Mouse (Mus musculus) ES-Bruce4 (cell line): ENCODE data around the gene Cadm4. TPM values are rescaled to one million over a fixed set of nuclear protein-coding genes. Genes with fewer than 3 reads are reported as not detected.

Experiments used
- H3K27ac ChIP-seq: 2 replicates; pipeline ENCODE4 v1.5.1; 2012; ENCODE audit warnings: low read length, inconsistent platforms; ENCODE audit not compliant: insufficient read depth
- H3K27me3 ChIP-seq: 2 replicates; pipeline ENCODE4 v1.6.1; 2012; ENCODE audit warnings: mild to moderate bottlenecking, low read length, inconsistent platforms; ENCODE audit not compliant: control insufficient read depth, poor library complexity, insufficient read depth, severe bottlenecking
- H3K36me3 ChIP-seq: 2 replicates; pipeline ENCODE4 v1.6.1; 2012; ENCODE audit warnings: inconsistent platforms, mild to moderate bottlenecking, low read length, moderate library complexity; ENCODE audit not compliant: control insufficient read depth, poor library complexity, insufficient read depth, severe bottlenecking
- H3K4me1 ChIP-seq: one replicate; pipeline ENCODE4 v1.8.1; 2011; ENCODE audit warnings: low read length; ENCODE audit not compliant: control insufficient read depth, insufficient read depth
- H3K4me3 ChIP-seq: 2 replicates; pipeline ENCODE4 v1.5.1; 2011; ENCODE audit warnings: low read depth, mild to moderate bottlenecking, low read length
- H3K9ac ChIP-seq: 2 replicates; pipeline ENCODE4 v1.6.1; 2012; ENCODE audit warnings: low read depth, mild to moderate bottlenecking, inconsistent platforms; ENCODE audit not compliant: poor library complexity, severe bottlenecking
- H3K9me3 ChIP-seq: replicated peaks from 2 replicates; pipeline ENCODE4 v1.6.1; 2012; ENCODE audit warnings: mild to moderate bottlenecking, low read length, inconsistent platforms; ENCODE audit not compliant: control insufficient read depth, poor library complexity, insufficient read depth, severe bottlenecking
- CTCF ChIP-seq: IDR thresholded peaks from one replicate; pipeline ENCODE4 v1.8.1; 2011; ENCODE audit warnings: low read depth, low read length
- EP300 ChIP-seq: IDR thresholded peaks from 2 replicates; pipeline ENCODE4 v1.6.1; 2011; ENCODE audit warnings: low read depth, low read length; ENCODE audit not compliant: insufficient read depth
- POLR2A ChIP-seq: IDR thresholded peaks from one replicate; pipeline ENCODE4 v1.8.1; 2011; ENCODE audit warnings: low read length; ENCODE audit not compliant: insufficient read depth
- polyA plus RNA-seq: library from polyadenylated mRNA; stranded (reverse); fragments of >200 nt; gene quantifications from 2 replicates; pipeline ENCODE4 v1.2.4, GENCODE M21; 2011; ENCODE audit warnings: low read depth; ENCODE audit not compliant: missing spikeins, insufficient read depth, insufficient read length

Gene Cadm4
- polyA plus RNA-seq, 1 experiment = 10.4 TPM

DNA sequence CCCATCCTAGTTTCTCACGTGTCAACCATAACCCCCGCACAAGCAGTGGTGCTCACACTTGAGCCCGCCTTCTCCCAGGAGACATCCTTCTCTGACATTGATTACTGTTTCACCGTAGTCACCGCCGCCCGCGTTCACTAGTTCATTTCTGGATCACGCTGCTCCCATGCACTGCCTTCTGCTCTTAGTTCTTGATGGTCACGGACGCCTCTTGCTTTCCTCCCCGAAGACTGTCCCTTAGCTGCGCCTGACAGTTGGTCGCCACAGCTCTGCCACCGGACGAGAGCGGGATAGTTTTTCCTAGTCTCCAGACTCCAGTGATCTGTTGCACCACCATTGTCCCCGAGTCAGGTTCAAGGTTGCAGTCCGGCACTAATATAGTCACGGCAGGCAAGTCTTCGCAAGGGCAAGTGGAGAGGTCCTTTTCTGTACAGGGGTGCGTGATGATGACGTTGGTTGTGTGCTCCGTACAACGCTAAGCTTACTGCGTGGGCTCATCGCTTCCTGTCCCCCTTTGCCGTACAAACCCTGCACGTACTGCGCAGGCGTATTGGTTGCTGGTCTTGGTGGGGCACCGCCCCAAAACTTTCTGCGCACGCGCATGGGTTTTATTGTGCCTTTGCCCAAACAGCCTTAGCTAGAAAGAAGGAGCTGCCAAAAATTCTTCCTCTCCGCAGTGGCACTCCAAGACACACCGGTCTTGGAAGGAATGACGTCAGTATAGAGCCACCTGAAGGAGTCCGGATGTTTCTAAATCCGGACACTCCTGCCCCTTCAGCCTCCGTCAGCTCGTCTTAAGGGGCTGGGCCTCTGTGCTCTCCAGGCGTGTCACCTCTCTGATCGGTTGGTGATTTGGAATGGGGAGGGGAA is 48.5 kb downstream of the Cadm4 start, which contains the start of gene Irgq:
Gene Irgq, plus strand, starts transcription at position 628 of the 870 bp plus-strand sequence.
- Histone ChIP-seq H3K27me3 (no peaks in the 10 kb centered on the region), H3K9me3 (no peaks in the 10 kb centered on the region), H3K4me1 (no peaks in the 10 kb centered on the region), H3K4me3 (peak within 1 kb of the TSS; percentile 75), H3K36me3 (no peaks in the 10 kb centered on the region), H3K9ac (peak within 1 kb of the TSS; percentile 72), H3K27ac (no peak within 1 kb of the TSS)
- TF ChIP-seq POLR2A (no peak), EP300 (0 out of 2 replicates have a peak, but pooled peaks have one; percentile 26)

GRCm38 (mm10) chr7:24531211-24531971 is 49.6 kb downstream of the Cadm4 start:
- H3K9me3 ChIP-seq = no peaks in the 10 kb centered on the region
- no peak overlapping the region for H3K27ac ChIP-seq
- H3K27me3 ChIP-seq = no peaks in the 10 kb centered on the region
- peak overlapping the region; percentile 72 for H3K9ac ChIP-seq
- peak overlapping the region; percentile 75 for H3K4me3 ChIP-seq
- H3K36me3 ChIP-seq = no peaks in the 10 kb centered on the region
- TF ChIP-seq POLR2A (no peak), EP300 (no peak), CTCF (peak; percentile 79)
- H3K4me1 ChIP-seq = no peaks in the 10 kb centered on the region

DNA sequence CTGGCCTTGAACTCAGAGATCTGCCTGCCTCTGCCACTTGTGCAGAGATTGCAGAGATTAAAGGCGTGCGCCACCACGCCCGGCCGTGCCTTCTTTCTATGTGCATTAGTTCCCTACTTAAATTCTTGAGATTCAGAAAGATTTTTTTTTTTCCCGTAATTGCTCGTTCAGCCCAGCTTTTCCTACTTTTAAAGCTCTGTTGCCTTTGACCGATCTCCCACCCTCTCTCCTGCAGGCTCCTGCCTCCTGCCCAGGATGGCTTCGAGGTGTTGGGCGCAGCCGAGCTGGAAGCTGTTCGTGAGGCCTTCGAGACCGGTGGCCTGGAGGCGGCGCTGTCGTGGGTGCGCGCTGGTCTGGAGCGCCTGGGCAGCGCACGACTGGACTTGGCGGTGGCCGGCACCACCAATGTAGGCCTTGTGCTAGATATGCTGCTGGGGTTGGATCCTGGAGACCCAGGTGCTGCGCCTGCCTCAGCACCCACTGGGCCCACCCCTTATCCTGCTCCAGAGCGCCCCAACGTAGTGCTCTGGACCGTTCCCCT is 51.3 kb downstream of the Cadm4 start:
- Histone ChIP-seq H3K36me3 (no peaks in the 10 kb centered on the region), H3K27ac (no peak overlapping the region), H3K4me1 (no peaks in the 10 kb centered on the region), H3K27me3 (no peaks in the 10 kb centered on the region), H3K9me3 (no peaks in the 10 kb centered on the region), H3K9ac (peak overlapping the region; percentile 54), H3K4me3 (peak overlapping the region; percentile 61)
- TF ChIP-seq EP300 (no peak), POLR2A (no peak), CTCF (peak; percentile 57)

DNA sequence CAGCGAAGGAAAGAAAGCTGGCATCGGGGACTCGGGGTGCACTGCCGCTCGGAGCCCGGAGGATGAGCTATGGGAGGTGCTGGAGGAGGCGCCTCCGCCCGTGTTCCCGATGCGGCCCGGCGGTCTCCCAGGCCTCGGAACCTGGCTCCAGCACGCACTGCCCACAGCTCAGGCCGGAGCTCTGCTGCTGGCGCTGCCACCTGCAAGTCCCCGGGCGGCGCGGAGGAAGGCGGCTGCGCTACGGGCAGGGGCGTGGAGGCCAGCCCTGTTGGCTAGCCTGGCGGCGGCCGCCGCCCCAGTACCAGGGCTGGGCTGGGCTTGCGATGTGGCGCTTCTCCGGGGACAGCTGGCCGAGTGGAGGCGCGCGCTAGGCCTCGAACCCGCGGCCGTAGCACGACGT is 52.0 kb downstream of the Cadm4 start:
- TF ChIP-seq POLR2A (no peak), CTCF (no peak), EP300 (no peak)
- Histone ChIP-seq H3K4me3 (peak overlapping the region; percentile 61), H3K4me1 (no peaks in the 10 kb centered on the region), H3K9ac (peak overlapping the region; percentile 54), H3K36me3 (no peaks in the 10 kb centered on the region), H3K9me3 (no peaks in the 10 kb centered on the region), H3K27ac (no peak overlapping the region), H3K27me3 (no peaks in the 10 kb centered on the region)

DNA sequence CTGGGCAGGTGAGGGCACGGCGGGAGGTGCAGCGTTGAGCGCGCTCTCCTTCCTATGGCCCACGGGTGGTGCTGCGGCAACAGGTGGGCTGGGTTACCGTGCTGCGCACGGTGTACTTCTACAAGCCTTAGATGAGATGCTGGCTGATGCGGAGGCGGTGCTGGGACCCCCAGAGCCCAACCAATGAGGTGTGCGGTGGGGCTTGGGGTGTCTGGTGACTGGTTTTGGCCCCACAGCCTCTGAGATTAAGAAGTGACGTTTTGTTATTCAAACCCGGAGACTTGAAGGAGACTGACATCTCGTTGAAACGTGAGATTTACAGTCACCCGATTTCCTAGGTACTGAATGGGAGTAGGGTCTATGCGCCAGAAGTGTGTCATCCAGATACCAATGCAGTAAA is 52.5 kb downstream of the Cadm4 start:
- TF ChIP-seq EP300 = no peak
- no peak for TF ChIP-seq POLR2A
- no peaks in the 10 kb centered on the region for H3K27me3 ChIP-seq
- no peak overlapping the region for H3K27ac ChIP-seq
- no peaks in the 10 kb centered on the region for H3K9me3 ChIP-seq
- no peaks in the 10 kb centered on the region for H3K4me1 ChIP-seq
- no peaks in the 10 kb centered on the region for H3K36me3 ChIP-seq
- H3K9ac ChIP-seq = peak overlapping the region; percentile 54
- H3K4me3 ChIP-seq = peak overlapping the region; percentile 61
